Mouse (Mus musculus): Measurements from ENCODE around the gene Olfr944.

Gene Olfr944

DNA sequence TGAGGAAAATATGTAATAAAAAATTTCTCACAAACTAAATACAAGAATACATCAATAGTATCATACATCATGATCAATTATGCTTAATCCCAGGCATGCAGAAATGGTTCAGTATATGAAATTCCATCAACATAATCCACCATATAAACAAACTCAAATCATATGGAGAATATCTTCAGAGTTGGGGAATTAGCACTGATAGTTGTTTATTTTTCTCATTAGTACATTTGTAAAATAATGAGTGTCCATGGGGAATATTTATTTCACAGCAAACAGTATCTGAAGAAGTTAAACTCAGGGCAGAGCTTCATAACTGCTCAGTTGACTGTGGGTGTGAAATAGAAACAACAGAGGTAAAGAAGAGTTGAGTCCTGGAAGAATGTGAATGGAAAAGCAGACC lies at the start of gene Olfr944:
Gene Olfr944, plus strand, starts transcription at position 301 of the 400 bp plus-strand sequence.
- DNase-seq: no peak

DNA sequence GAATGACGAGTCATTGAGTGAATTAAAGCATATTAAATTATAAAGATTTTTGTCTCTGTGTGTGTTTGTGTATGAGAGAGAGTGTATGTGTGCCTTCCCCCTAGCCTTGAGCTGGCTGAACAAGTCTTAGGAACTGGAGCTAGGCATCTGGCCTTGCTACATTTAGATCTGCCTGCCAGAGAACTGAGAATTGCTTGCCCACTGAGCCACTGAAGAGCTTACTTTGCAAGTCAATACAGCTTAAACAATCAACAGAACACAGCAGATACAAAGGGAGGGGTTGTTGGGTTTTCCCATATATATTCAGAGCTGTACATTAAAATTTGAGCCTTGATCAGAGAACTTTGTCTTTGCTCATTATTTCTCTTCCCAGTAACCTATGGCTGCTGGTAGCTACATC lies 49.3 kb upstream of the Olfr944 start:
- no peak for DNase-seq

DNA sequence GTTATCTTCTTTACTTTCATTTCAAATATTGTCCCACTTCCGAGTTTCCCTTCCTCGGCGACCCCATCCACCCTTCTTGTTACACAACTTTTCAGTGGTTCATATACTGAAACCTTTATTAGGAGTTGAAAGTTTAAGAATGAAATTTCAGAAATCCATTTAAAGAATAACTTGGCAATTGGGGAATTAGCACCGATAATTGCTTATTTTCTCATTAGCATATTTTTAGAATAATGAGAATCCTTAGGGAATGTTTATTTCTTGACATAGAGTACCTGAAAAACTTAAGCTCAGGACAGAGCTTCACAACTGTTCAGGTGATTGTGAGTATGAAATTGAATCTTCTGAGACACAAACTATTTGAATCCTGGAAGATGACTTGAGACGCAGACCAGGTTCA lies 35.7 kb upstream of the Olfr944 start, which contains the start of gene Olfr943:
Gene Olfr943, plus strand, starts transcription at position 301 of the 400 bp plus-strand sequence.
- DNase-seq: no peak

DNA sequence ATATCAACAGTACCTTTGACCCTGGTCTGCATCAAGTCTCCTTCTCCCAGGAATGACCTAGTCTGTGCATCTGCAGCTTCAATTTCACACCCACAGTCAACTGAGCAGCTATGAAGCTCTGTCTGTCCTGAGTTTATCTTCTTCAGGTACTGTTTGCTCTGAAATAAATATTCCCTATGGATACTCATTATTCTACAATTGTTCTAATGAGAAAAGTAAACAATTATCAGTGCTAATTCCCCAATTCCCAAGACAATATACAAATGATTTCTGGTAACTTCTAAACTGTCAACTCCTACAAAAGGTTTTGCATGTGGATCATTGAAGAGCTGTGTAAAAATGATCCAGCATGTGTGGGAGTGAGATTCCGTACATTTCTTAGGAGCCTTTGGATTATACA lies 48.2 kb downstream of the Olfr944 start, which contains the start of gene Olfr1537:
Gene Olfr1537, minus strand, starts transcription at position 101 of the 400 bp plus-strand sequence.
- DNase-seq: no peak
